Comparison of ENCODE assay signal across 8 mouse cellular contexts in genomic region chr17:51777813-51778212, GRCm38 (mm10). TPM values are rescaled to one million over a fixed set of nuclear protein-coding genes. Genes with fewer than 3 reads are reported as not detected.
DNase-seq lines count a peak whose midpoint lies in the region; ATAC-seq and TF ChIP-seq lines count a peak whose summit lies in the region.
"Had no signal": no experiment of that assay in that cellular context is flagged by ENCODE, and none has a peak within 500 bp of the region (broad histone marks: within the 10 kb centered on the region; RNA-seq: fewer than 3 reads in every experiment).

No protein-coding gene starts in this region.

- no peak overlapping the region for H3K27ac ChIP-seq in intestine, postnatal 0 days (ENCODE audit: low read depth, low read length)
- no peak overlapping the region for H3K27ac ChIP-seq in intestine, embryonic 16.5 days (ENCODE audit: low read length)
- H3K27ac ChIP-seq in forebrain, embryonic 16.5 days (ENCODE audit: low read length) = no peak overlapping the region
- H3K27ac ChIP-seq in stomach, postnatal 0 days (replicated peaks) = no peak overlapping the region
- H3K27ac ChIP-seq: limb, embryonic 12.5 days had no signal

- no peaks in the 10 kb centered on the region for H3K4me1 ChIP-seq in intestine, postnatal 0 days (replicated peaks; ENCODE audit: control insufficient read depth, insufficient read depth, low read length)
- H3K4me1 ChIP-seq in intestine, embryonic 16.5 days (ENCODE audit: control insufficient read depth, insufficient read depth, low read length) = no peaks in the 10 kb centered on the region
- peaks cover 2% of the 10 kb centered on the region; the same call in 1 of the 2 replicates for H3K4me1 ChIP-seq in forebrain, embryonic 16.5 days (replicated peaks; ENCODE audit: control insufficient read depth, insufficient read depth, low read length)
- no peaks in the 10 kb centered on the region for H3K4me1 ChIP-seq in stomach, postnatal 0 days (replicated peaks; ENCODE audit: control insufficient read depth, insufficient read depth)

- no peak for ATAC-seq in intestine, postnatal 0 days
- ATAC-seq in intestine, embryonic 16.5 days = no peak
- peak; percentile 29; the same call in 1 of the 2 replicates for ATAC-seq in forebrain, embryonic 16.5 days
- no peak for ATAC-seq in stomach, postnatal 0 days (ENCODE audit: low FRiP score, low TSS enrichment)

- no peaks in the 10 kb centered on the region for H3K27me3 ChIP-seq in intestine, postnatal 0 days (replicated peaks; ENCODE audit: control insufficient read depth, insufficient read depth, low read length)
- H3K27me3 ChIP-seq in intestine, embryonic 16.5 days (replicated peaks; ENCODE audit: control insufficient read depth, insufficient read depth, low read length) = no peaks in the 10 kb centered on the region
- no peaks in the 10 kb centered on the region for H3K27me3 ChIP-seq in forebrain, embryonic 16.5 days (replicated peaks; ENCODE audit: control insufficient read depth, insufficient read depth, low read length)
- H3K27me3 ChIP-seq in stomach, postnatal 0 days (ENCODE audit: control insufficient read depth, insufficient read depth, low read length) = no peaks in the 10 kb centered on the region
- H3K27me3 ChIP-seq: limb, embryonic 12.5 days had no signal

- peak; percentile 68 for TF ChIP-seq CTCF in intestine, postnatal 0 days (IDR thresholded peaks at IDR 0.05; ENCODE audit: low read depth)
- TF ChIP-seq CTCF in stomach, postnatal 0 days (IDR thresholded peaks at IDR 0.05; ENCODE audit: low read depth) = peak; percentile 75

- no peaks in the 10 kb centered on the region for H3K36me3 ChIP-seq in intestine, postnatal 0 days (ENCODE audit: control insufficient read depth, insufficient read depth)
- H3K36me3 ChIP-seq in intestine, embryonic 16.5 days (ENCODE audit: control insufficient read depth, insufficient read depth, low read length) = no peaks in the 10 kb centered on the region
- H3K36me3 ChIP-seq in forebrain, embryonic 16.5 days (ENCODE audit: control insufficient read depth, insufficient read depth) = peaks cover 5% of the 10 kb centered on the region; the same call in 1 of the 2 replicates
- H3K36me3 ChIP-seq in stomach, postnatal 0 days (ENCODE audit: control insufficient read depth, insufficient read depth, low read length) = no peaks in the 10 kb centered on the region

- 56% methylated on average over 1 of the region's 1 CpGs for WGBS in intestine, postnatal 0 days
- WGBS in intestine, embryonic 16.5 days = 78% methylated on average over 1 of the region's 1 CpGs
- WGBS in forebrain, embryonic 16.5 days = 97% methylated on average over 1 of the region's 1 CpGs
- WGBS in stomach, postnatal 0 days = 56% methylated on average over 1 of the region's 1 CpGs

- H3K4me3 ChIP-seq in intestine, postnatal 0 days (ENCODE audit: low read depth, low read length) = no peak overlapping the region
- H3K4me3 ChIP-seq in intestine, embryonic 16.5 days (ENCODE audit: low read length) = no peak overlapping the region
- H3K4me3 ChIP-seq in forebrain, embryonic 16.5 days (replicated peaks; ENCODE audit: low read length) = no peak overlapping the region
- H3K4me3 ChIP-seq in stomach, postnatal 0 days (ENCODE audit: low read depth, low read length) = no peak overlapping the region
- H3K4me3 ChIP-seq: limb, embryonic 12.5 days had no signal

- no peak overlapping the region for H3K9ac ChIP-seq in intestine, postnatal 0 days (ENCODE audit: low read depth, low read length)
- no peak overlapping the region for H3K9ac ChIP-seq in intestine, embryonic 16.5 days (ENCODE audit: low read depth, low read length)
- H3K9ac ChIP-seq in forebrain, embryonic 16.5 days (replicated peaks; ENCODE audit: low read depth, low read length) = no peak overlapping the region
- no peak overlapping the region for H3K9ac ChIP-seq in stomach, postnatal 0 days (ENCODE audit: low read length)
- H3K9ac ChIP-seq: limb, embryonic 12.5 days had no signal

- DNase-seq in 416B (ENCODE audit: low read depth) = peak; percentile 72
- DNase-seq in B cell, adult 2 months = peak; percentile 60 to 67
- DNase-seq in stomach, postnatal 0 days (ENCODE audit: low spot score) = no peak
- DNase-seq in cerebellum, adult 11 months = no peak

- H3K9me3 ChIP-seq in intestine, postnatal 0 days (ENCODE audit: control insufficient read depth) = no peaks in the 10 kb centered on the region
- H3K9me3 ChIP-seq in intestine, embryonic 16.5 days (ENCODE audit: control insufficient read depth, low read length) = no peaks in the 10 kb centered on the region
- no peaks in the 10 kb centered on the region for H3K9me3 ChIP-seq in forebrain, embryonic 16.5 days (ENCODE audit: control insufficient read depth, low read length)
- H3K9me3 ChIP-seq in stomach, postnatal 0 days (ENCODE audit: control insufficient read depth, low read length) = no peaks in the 10 kb centered on the region
- H3K9me3 ChIP-seq: limb, embryonic 12.5 days had no signal

- H3K4me2 ChIP-seq in intestine, postnatal 0 days (replicated peaks; ENCODE audit: low read depth) = no peak overlapping the region
- H3K4me2 ChIP-seq in intestine, embryonic 16.5 days (ENCODE audit: low read depth, low read length) = no peak overlapping the region
- H3K4me2 ChIP-seq in forebrain, embryonic 16.5 days (ENCODE audit: low read length) = no peak overlapping the region
- H3K4me2 ChIP-seq in stomach, postnatal 0 days (replicated peaks; ENCODE audit: low read depth) = no peak overlapping the region
- H3K4me2 ChIP-seq: limb, embryonic 12.5 days had no signal

- TF ChIP-seq EP300 in stomach, postnatal 0 days (optimal IDR thresholded peaks at IDR 0.05) = no peak

RNA-seq across cellular contexts. Expression of gene Satb1, which starts 55.3 kb away (rescaled TPM):
- polyA plus RNA-seq in intestine, postnatal 0 days (2015; fragmentation: Nextera tagmentation; extraction: Ambion mirVana) = 2.0 and 2.4 TPM in 2 replicates
- 2.6 and 3.3 TPM in 2 replicates for polyA plus RNA-seq in intestine, embryonic 16.5 days (2015; fragmentation: Nextera tagmentation; extraction: Ambion mirVana)
- polyA plus RNA-seq in forebrain, embryonic 16.5 days (2015; fragmentation: Nextera tagmentation; extraction: Ambion mirVana) = 43.2 and 50.9 TPM in 2 replicates
- 2.6 and 2.9 TPM in 2 replicates for polyA plus RNA-seq in stomach, postnatal 0 days (2015; fragmentation: Nextera tagmentation; extraction: Ambion mirVana)

Comparison
In these comparisons a context has a peak if more than half of its experiments do, and no peak if none do; other contexts are left out.
1. DNase-seq: peak in 416B (single experiment) and B cell, adult 2 months (2 of 2); none in stomach, postnatal 0 days (single experiment) and cerebellum, adult 11 months (single experiment).
2. RNA of gene Satb1, which starts 55.3 kb away (polyA plus RNA-seq): 43.2 to 50.9 TPM in forebrain, embryonic 16.5 days; 2.6 to 3.3 TPM in intestine, embryonic 16.5 days, 2.6 to 2.9 TPM in stomach, postnatal 0 days and 2.0 to 2.4 TPM in intestine, postnatal 0 days; every median in the first group is over 10 times any median in the second.